Mouse (Mus musculus): ENCODE data around the gene Hmox1. TPM values are rescaled to one million over a fixed set of nuclear protein-coding genes. Genes with fewer than 3 reads are reported as not detected.
A peak's percentile ranks its signal among the peaks of the same experiment; 100 is the strongest.

The Hmox1 gene
- total and polyA plus RNA-seq, 2 experiments from 2014 or later, result 13.6 to 22.9 TPM

- no peak for ATAC-seq (ENCODE audit: insufficient read depth, low read depth)
Observed at GRCm38 (mm10) chr8:75082181-75082805, 11.1 kb upstream of the Hmox1 start.

GRCm38 (mm10) chr8:75083846-75084245 lies 9.6 kb upstream of the Hmox1 start:
- peak overlapping the region; percentile 49; the same call in 1 of the 2 replicates for H3K27ac ChIP-seq (ENCODE audit: low read depth)
- peak overlapping the region; percentile 37 for H3K4me3 ChIP-seq (ENCODE audit: low read depth, low read length)
- TF ChIP-seq EP300 (IDR thresholded peaks at IDR 0.05; ENCODE audit: low read depth) (peak; percentile 96), CTCF (IDR thresholded peaks at IDR 0.05; ENCODE audit: low read depth) (no peak)
- H3K4me2 ChIP-seq (ENCODE audit: low read depth, low read length), result peak overlapping the region; percentile 58
- H3K36me3 ChIP-seq (replicated peaks; ENCODE audit: control insufficient read depth, insufficient read depth, low read length), result no peaks in the 10 kb centered on the region
- H3K27me3 ChIP-seq (ENCODE audit: control insufficient read depth, insufficient read depth, low read length), result no peaks in the 10 kb centered on the region
- no peak overlapping the region for H3K9ac ChIP-seq (replicated peaks; ENCODE audit: low read depth, low read length)
- WGBS, result 2% methylated on average over 17 of the region's 17 CpGs
- peak; percentile 98 for DNase-seq (ENCODE audit: low spot score)
- peaks cover 7% of the 10 kb centered on the region; the same call in 1 of the 2 replicates for H3K4me1 ChIP-seq (ENCODE audit: control insufficient read depth, insufficient read depth)
- ATAC-seq (ENCODE audit: insufficient read depth, low read depth), result peak; percentile 96
- H3K9me3 ChIP-seq (replicated peaks; ENCODE audit: control insufficient read depth, low read length), result no peaks in the 10 kb centered on the region

More at GRCm38 (mm10) chr8:75082181-75082805, 11.1 kb upstream of the Hmox1 start:
- 73% methylated on average over 6 of the region's 6 CpGs for WGBS
- H3K4me1 ChIP-seq (ENCODE audit: control insufficient read depth, insufficient read depth), result 0 out of 2 replicates have a peak, but pooled peaks cover 4% of the 10 kb centered on the region
- H3K36me3 ChIP-seq (replicated peaks; ENCODE audit: control insufficient read depth, insufficient read depth, low read length), result no peaks in the 10 kb centered on the region
- H3K4me3 ChIP-seq (ENCODE audit: low read depth, low read length), result no peak overlapping the region
- no peak overlapping the region for H3K4me2 ChIP-seq (ENCODE audit: low read depth, low read length)
- DNase-seq (ENCODE audit: low spot score), result no peak
- no peak overlapping the region for H3K9ac ChIP-seq (replicated peaks; ENCODE audit: low read depth, low read length)
- TF ChIP-seq EP300 (IDR thresholded peaks at IDR 0.05; ENCODE audit: low read depth) (no peak), CTCF (IDR thresholded peaks at IDR 0.05; ENCODE audit: low read depth) (no peak)
- H3K9me3 ChIP-seq (replicated peaks; ENCODE audit: control insufficient read depth, low read length), result no peaks in the 10 kb centered on the region
- no peaks in the 10 kb centered on the region for H3K27me3 ChIP-seq (ENCODE audit: control insufficient read depth, insufficient read depth, low read length)
- H3K27ac ChIP-seq (ENCODE audit: low read depth), result no peak overlapping the region

DNA sequence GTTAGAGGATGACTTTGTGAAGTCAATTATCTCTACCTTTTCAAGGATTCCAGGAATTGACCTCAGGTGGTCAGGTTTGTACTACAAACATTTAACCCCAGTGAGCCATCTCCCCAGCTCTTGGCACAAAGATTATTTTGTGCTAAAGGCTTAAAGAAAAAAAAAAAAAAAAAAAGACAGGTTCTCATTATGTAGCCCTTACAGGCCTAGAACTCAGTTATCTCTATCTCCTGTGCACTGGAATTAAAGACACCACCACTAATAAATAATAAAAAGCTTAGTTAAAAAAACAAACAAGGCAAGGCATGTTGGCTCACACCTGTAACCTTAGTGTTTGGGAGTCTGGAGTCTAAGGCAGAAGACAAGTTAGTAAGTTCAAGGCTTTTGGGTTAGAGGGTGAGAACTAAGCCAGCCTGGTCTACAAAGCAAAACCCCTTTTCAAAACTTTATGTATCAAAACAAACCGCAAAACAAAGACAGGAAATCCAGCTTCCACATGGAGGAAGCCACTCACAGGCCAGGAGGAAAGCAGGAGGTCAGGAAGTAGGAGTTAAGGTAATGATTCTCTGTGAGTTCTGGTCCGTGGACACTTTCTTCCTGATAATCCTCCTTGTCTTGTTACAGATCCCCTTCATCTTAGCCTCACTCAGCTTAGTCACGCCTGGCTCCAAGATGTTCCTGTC lies 8.9 kb upstream of the Hmox1 start:
- no peak overlapping the region; the same call in 1 of the 2 replicates for H3K4me3 ChIP-seq (ENCODE audit: low read depth, low read length)
- peak; percentile 13 for DNase-seq (ENCODE audit: low spot score)
- no peak for TF ChIP-seq EP300 (IDR thresholded peaks at IDR 0.05; ENCODE audit: low read depth)
- TF ChIP-seq CTCF (IDR thresholded peaks at IDR 0.05; ENCODE audit: low read depth), result no peak

DNA sequence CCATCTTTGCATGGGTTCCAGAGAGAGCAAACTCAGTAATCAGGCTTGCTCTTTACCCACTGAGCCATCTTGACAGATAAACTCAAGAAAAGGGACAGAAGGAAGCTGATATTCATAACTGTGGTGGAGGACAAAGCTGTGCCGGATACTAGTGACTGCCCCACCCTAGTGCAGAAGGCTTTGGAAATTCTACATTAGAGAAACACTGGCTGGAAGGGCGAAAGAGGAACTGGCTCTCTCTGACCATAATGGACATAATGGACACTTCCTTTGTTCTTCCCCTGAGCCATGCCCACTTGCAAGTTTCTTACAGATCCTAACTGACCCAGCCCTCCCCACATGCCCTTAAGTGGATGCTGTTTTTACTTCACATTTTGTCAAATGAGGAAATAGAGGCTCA lies 7.4 kb upstream of the Hmox1 start:
- no peak overlapping the region for H3K4me3 ChIP-seq (ENCODE audit: low read depth, low read length)
- H3K9ac ChIP-seq (replicated peaks; ENCODE audit: low read depth, low read length), result no peak overlapping the region
- H3K27ac ChIP-seq (ENCODE audit: low read depth), result peak overlapping the region; percentile 49
- no peak for ATAC-seq (ENCODE audit: insufficient read depth, low read depth)
- H3K4me2 ChIP-seq (ENCODE audit: low read depth, low read length), result no peak overlapping the region
- no peaks in the 10 kb centered on the region for H3K36me3 ChIP-seq (replicated peaks; ENCODE audit: control insufficient read depth, insufficient read depth, low read length)
- H3K4me1 ChIP-seq (ENCODE audit: control insufficient read depth, insufficient read depth), result peaks cover 10% of the 10 kb centered on the region; the same call in 1 of the 2 replicates
- no peaks in the 10 kb centered on the region for H3K27me3 ChIP-seq (ENCODE audit: control insufficient read depth, insufficient read depth, low read length)
- no peaks in the 10 kb centered on the region for H3K9me3 ChIP-seq (replicated peaks; ENCODE audit: control insufficient read depth, low read length)
- TF ChIP-seq EP300 (IDR thresholded peaks at IDR 0.05; ENCODE audit: low read depth), result no peak
- no peak for TF ChIP-seq CTCF (IDR thresholded peaks at IDR 0.05; ENCODE audit: low read depth)
- DNase-seq (ENCODE audit: low spot score), result no peak
- WGBS, result 76% methylated on average over 2 of the region's 2 CpGs

More for the DNA sequence above, 8.9 kb upstream of the Hmox1 start:
- no peaks in the 10 kb centered on the region for H3K36me3 ChIP-seq (replicated peaks; ENCODE audit: control insufficient read depth, insufficient read depth, low read length)
- no peak for ATAC-seq (ENCODE audit: insufficient read depth, low read depth)
- no peaks in the 10 kb centered on the region for H3K9me3 ChIP-seq (replicated peaks; ENCODE audit: control insufficient read depth, low read length)
- peak overlapping the region; percentile 58; the same call in 1 of the 2 replicates for H3K4me2 ChIP-seq (ENCODE audit: low read depth, low read length)
- H3K9ac ChIP-seq (replicated peaks; ENCODE audit: low read depth, low read length), result no peak overlapping the region
- 38% methylated on average over 3 of the region's 3 CpGs for WGBS
- no peaks in the 10 kb centered on the region for H3K27me3 ChIP-seq (ENCODE audit: control insufficient read depth, insufficient read depth, low read length)
- peaks cover 10% of the 10 kb centered on the region; the same call in 1 of the 2 replicates for H3K4me1 ChIP-seq (ENCODE audit: control insufficient read depth, insufficient read depth)
- H3K27ac ChIP-seq (ENCODE audit: low read depth), result peak overlapping the region; percentile 49

- DNase-seq (ENCODE audit: low spot score) (no peak), ATAC-seq (ENCODE audit: insufficient read depth, low read depth) (no peak)
- no peak overlapping the region for H3K4me3 ChIP-seq (ENCODE audit: low read depth, low read length)
- H3K4me1 ChIP-seq (ENCODE audit: control insufficient read depth, insufficient read depth), result peaks cover 10% of the 10 kb centered on the region; the same call in 1 of the 2 replicates
- no peaks in the 10 kb centered on the region for H3K36me3 ChIP-seq (replicated peaks; ENCODE audit: control insufficient read depth, insufficient read depth, low read length)
- TF ChIP-seq CTCF (IDR thresholded peaks at IDR 0.05; ENCODE audit: low read depth), result no peak
- TF ChIP-seq EP300 (IDR thresholded peaks at IDR 0.05; ENCODE audit: low read depth), result no peak
- no peaks in the 10 kb centered on the region for H3K9me3 ChIP-seq (replicated peaks; ENCODE audit: control insufficient read depth, low read length)
- H3K27me3 ChIP-seq (ENCODE audit: control insufficient read depth, insufficient read depth, low read length), result no peaks in the 10 kb centered on the region
- no peak overlapping the region for H3K9ac ChIP-seq (replicated peaks; ENCODE audit: low read depth, low read length)
- H3K4me2 ChIP-seq (ENCODE audit: low read depth, low read length), result no peak overlapping the region
- H3K27ac ChIP-seq (ENCODE audit: low read depth), result no peak overlapping the region
Observed at GRCm38 (mm10) chr8:75087127-75087526, 6.3 kb upstream of the Hmox1 start.
